Mouse (Mus musculus): ENCODE data around the gene 2610042L04Rik. TPM values are rescaled to one million over a fixed set of nuclear protein-coding genes. Genes with fewer than 3 reads are reported as not detected.
"Not testable (repeated sequence)": the region's sequence is repeated elsewhere in the genome, so short reads cannot be mapped to it uniquely, and the experiment has no call there.

2610042L04Rik gene
- polyA plus RNA-seq (2014; fragmentation: Nextera tagmentation; extraction: Ambion mirVana): 5.8 and 7.9 TPM in 2 replicates

DNA sequence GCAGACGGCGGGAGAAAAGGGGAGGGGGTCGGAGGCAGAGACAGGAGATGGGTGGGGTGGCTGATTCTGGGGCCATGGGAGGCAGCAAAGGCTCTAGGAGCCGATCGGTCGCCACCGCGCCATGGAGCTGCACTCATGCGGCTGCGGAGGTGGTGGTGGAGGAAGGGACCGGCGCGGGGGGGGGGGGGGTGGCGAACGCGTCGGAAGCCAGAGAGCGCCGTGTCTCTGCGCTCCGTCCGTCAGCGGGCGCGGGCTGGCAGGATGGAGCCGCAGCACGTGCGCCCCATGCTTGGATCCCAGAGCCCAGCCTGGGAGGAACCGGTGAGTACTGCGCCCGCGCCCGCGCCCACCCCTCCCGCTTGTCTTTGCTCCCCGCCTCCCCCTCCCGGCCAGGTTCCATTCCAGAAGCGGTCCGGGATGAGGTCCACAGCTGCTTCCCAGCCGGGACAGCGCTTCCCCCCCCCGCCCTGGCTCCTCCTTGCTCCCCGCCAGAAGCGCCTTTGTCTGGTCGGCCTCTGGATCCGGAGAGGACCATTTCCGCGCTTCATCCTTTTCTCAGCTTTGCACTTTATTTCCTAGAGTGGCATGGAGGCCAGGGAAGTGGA, at the start of gene 2610042L04Rik:
Gene 2610042L04Rik, plus strand, starts transcription at position 288 of the 605 bp plus-strand sequence.
- WGBS: 6% methylated on average over 14 of the region's 48 CpGs
- not testable (repeated sequence) for H3K27me3 ChIP-seq (ENCODE audit: control insufficient read depth, insufficient read depth, low read length); H3K4me1 ChIP-seq (replicated peaks; ENCODE audit: control insufficient read depth, insufficient read depth, low read length); ATAC-seq (ENCODE audit: low FRiP score); H3K9me3 ChIP-seq (ENCODE audit: control insufficient read depth, low read length); H3K36me3 ChIP-seq (replicated peaks; ENCODE audit: control insufficient read depth, insufficient read depth); H3K27ac ChIP-seq
- peak within 1 kb of the TSS; percentile 62 for H3K4me2 ChIP-seq (replicated peaks)
- DNase-seq (ENCODE audit: low spot score): peak; percentile 23
- H3K4me3 ChIP-seq (replicated peaks; ENCODE audit: low read length): peak within 1 kb of the TSS; percentile 43
- peak within 1 kb of the TSS; percentile 62 for H3K9ac ChIP-seq

DNA sequence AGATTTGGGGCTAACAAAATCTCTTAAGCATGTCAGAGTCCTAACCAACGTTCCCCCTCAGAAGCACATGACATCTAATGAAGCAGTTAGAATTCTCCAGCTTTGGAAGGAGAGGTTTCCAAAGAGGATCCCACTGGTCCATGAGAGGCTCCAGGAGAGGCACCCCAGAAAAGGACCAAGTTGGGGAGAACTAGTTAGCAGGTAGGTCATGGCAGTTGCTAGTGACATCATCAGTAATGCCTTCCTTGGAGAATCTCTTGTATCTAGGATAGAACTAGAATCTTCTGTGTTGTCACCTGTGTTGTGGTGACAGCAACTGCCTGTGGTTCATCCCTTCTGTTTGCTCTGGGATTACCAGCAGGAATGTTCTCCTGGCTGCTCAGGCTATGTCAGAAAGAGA, 17.6 kb upstream of the 2610042L04Rik start, which contains the start of gene Gm3149:
Gene Gm3149, plus strand, starts transcription at position 301 of the 400 bp plus-strand sequence.
- not testable (repeated sequence) for DNase-seq (ENCODE audit: low spot score); ATAC-seq (ENCODE audit: low FRiP score); H3K27me3 ChIP-seq (ENCODE audit: control insufficient read depth, insufficient read depth, low read length); H3K4me3 ChIP-seq (replicated peaks; ENCODE audit: low read length); H3K4me2 ChIP-seq (replicated peaks); H3K9ac ChIP-seq; H3K4me1 ChIP-seq (replicated peaks; ENCODE audit: control insufficient read depth, insufficient read depth, low read length); H3K36me3 ChIP-seq (replicated peaks; ENCODE audit: control insufficient read depth, insufficient read depth); H3K27ac ChIP-seq; H3K9me3 ChIP-seq (ENCODE audit: control insufficient read depth, low read length)
- WGBS: no CpG with 5 or more reads among the region's 1 CpGs

DNA sequence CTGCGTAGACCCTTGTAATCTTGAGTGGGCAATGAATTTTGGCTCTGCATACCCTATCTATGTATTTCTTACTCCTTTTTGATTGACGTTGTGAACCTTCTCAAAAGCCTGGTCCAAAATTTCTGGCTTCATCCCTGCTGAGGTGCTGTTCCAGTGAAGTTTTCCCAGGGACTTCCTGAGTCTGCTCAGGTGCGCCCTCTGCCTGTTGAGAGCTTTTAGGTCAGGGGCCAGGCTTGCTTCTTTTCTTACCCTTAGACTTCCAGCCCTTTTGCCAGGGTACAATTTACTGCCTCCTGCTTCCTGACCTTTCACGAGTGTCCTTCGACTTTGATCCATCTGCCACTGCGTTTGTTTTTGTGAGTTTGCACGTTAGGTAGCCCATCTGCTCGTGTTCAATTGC, 943 bp downstream of the 2610042L04Rik start:
- not testable (repeated sequence) for DNase-seq (ENCODE audit: low spot score); H3K4me3 ChIP-seq (replicated peaks; ENCODE audit: low read length); H3K9me3 ChIP-seq (ENCODE audit: control insufficient read depth, low read length); ATAC-seq (ENCODE audit: low FRiP score); H3K27ac ChIP-seq; H3K4me1 ChIP-seq (replicated peaks; ENCODE audit: control insufficient read depth, insufficient read depth, low read length); H3K9ac ChIP-seq; H3K27me3 ChIP-seq (ENCODE audit: control insufficient read depth, insufficient read depth, low read length); H3K36me3 ChIP-seq (replicated peaks; ENCODE audit: control insufficient read depth, insufficient read depth)
- H3K4me2 ChIP-seq (replicated peaks): peak overlapping the region; percentile 28; the same call in 1 of the 2 replicates
- 7% methylated on average over 6 of the region's 8 CpGs for WGBS

DNA sequence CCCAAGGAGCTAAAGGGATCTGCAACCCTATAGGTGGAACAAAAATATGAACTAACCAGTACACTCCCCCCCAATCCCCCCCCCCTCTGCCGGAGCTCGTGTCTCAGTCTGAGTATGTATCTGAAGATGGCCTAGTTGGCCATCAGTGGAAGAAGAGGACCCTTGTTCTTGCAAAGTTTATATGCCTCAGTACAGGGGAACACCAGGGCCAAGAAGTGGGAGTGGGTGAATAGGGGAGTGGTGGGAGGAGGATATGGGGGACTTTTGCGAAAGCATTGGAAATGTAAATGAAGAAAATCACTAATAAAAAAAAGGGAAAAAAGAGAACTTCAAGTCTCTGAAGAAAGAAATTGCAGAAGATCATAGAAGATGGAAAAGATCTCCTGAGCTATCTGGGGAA, 34.4 kb downstream of the 2610042L04Rik start:
- not testable (repeated sequence) for ATAC-seq (ENCODE audit: low FRiP score); DNase-seq (ENCODE audit: low spot score); H3K27ac ChIP-seq; H3K4me3 ChIP-seq (replicated peaks; ENCODE audit: low read length); H3K4me1 ChIP-seq (replicated peaks; ENCODE audit: control insufficient read depth, insufficient read depth, low read length); H3K4me2 ChIP-seq (replicated peaks); H3K9ac ChIP-seq; H3K36me3 ChIP-seq (replicated peaks; ENCODE audit: control insufficient read depth, insufficient read depth); H3K9me3 ChIP-seq (ENCODE audit: control insufficient read depth, low read length); H3K27me3 ChIP-seq (ENCODE audit: control insufficient read depth, insufficient read depth, low read length)
- 74% methylated on average over 3 of the region's 3 CpGs for WGBS

GRCm38 (mm10) chr14:4369691-4370090, 35.1 kb downstream of the 2610042L04Rik start:
- not testable (repeated sequence) for H3K27me3 ChIP-seq (ENCODE audit: control insufficient read depth, insufficient read depth, low read length); DNase-seq (ENCODE audit: low spot score); H3K4me3 ChIP-seq (replicated peaks; ENCODE audit: low read length); H3K4me2 ChIP-seq (replicated peaks); H3K4me1 ChIP-seq (replicated peaks; ENCODE audit: control insufficient read depth, insufficient read depth, low read length); H3K9ac ChIP-seq; H3K36me3 ChIP-seq (replicated peaks; ENCODE audit: control insufficient read depth, insufficient read depth); H3K9me3 ChIP-seq (ENCODE audit: control insufficient read depth, low read length); ATAC-seq (ENCODE audit: low FRiP score); H3K27ac ChIP-seq
- 86% methylated on average over 3 of the region's 3 CpGs for WGBS

- H3K9me3 ChIP-seq (ENCODE audit: control insufficient read depth, low read length); H3K4me1 ChIP-seq (replicated peaks; ENCODE audit: control insufficient read depth, insufficient read depth, low read length); H3K4me3 ChIP-seq (replicated peaks; ENCODE audit: low read length); ATAC-seq (ENCODE audit: low FRiP score); H3K27ac ChIP-seq; DNase-seq (ENCODE audit: low spot score); H3K36me3 ChIP-seq (replicated peaks; ENCODE audit: control insufficient read depth, insufficient read depth); H3K27me3 ChIP-seq (ENCODE audit: control insufficient read depth, insufficient read depth, low read length); H3K4me2 ChIP-seq (replicated peaks); H3K9ac ChIP-seq: not testable (repeated sequence)
Observed at GRCm38 (mm10) chr14:4377871-4378270, 43.3 kb downstream of the 2610042L04Rik start.

GRCm38 (mm10) chr14:4385606-4386005, 51.0 kb downstream of the 2610042L04Rik start:
- not testable (repeated sequence) for H3K4me3 ChIP-seq (replicated peaks; ENCODE audit: low read length); H3K36me3 ChIP-seq (replicated peaks; ENCODE audit: control insufficient read depth, insufficient read depth); H3K27ac ChIP-seq; H3K9me3 ChIP-seq (ENCODE audit: control insufficient read depth, low read length); DNase-seq (ENCODE audit: low spot score); ATAC-seq (ENCODE audit: low FRiP score); H3K9ac ChIP-seq; H3K4me2 ChIP-seq (replicated peaks); H3K27me3 ChIP-seq (ENCODE audit: control insufficient read depth, insufficient read depth, low read length); H3K4me1 ChIP-seq (replicated peaks; ENCODE audit: control insufficient read depth, insufficient read depth, low read length)

- H3K4me1 ChIP-seq (replicated peaks; ENCODE audit: control insufficient read depth, insufficient read depth, low read length); ATAC-seq (ENCODE audit: low FRiP score); H3K9me3 ChIP-seq (ENCODE audit: control insufficient read depth, low read length); H3K9ac ChIP-seq; H3K27ac ChIP-seq; H3K36me3 ChIP-seq (replicated peaks; ENCODE audit: control insufficient read depth, insufficient read depth); H3K27me3 ChIP-seq (ENCODE audit: control insufficient read depth, insufficient read depth, low read length); DNase-seq (ENCODE audit: low spot score); H3K4me2 ChIP-seq (replicated peaks); H3K4me3 ChIP-seq (replicated peaks; ENCODE audit: low read length): not testable (repeated sequence)
- 100% methylated on average over 4 of the region's 6 CpGs for WGBS
Observed at GRCm38 (mm10) chr14:4392841-4393530, 58.4 kb downstream of the 2610042L04Rik start.

DNA sequence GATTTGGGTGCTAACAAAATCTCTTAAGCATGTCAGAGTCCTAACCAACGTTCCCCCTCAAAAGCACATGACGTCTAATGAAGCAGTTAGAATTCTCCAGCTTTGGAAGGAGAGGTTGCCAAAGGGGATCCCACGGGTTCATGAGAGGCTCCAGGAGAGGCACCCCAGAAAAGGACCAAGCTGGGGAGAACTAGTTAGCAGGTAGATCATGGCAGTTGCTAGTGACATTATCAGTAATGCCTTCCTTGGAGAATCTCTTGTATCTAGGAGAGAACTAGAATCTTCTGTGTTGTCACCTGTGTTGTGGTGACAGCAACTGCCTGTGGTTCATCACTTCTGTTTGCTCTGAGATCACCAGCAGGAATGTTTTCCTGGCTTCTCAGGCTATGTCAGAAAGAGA, 62.7 kb downstream of the 2610042L04Rik start, which contains the start of gene Gm3159:
Gene Gm3159, plus strand, starts transcription at position 301 of the 400 bp plus-strand sequence.
- not testable (repeated sequence) for H3K4me1 ChIP-seq (replicated peaks; ENCODE audit: control insufficient read depth, insufficient read depth, low read length); DNase-seq (ENCODE audit: low spot score); H3K36me3 ChIP-seq (replicated peaks; ENCODE audit: control insufficient read depth, insufficient read depth); H3K9me3 ChIP-seq (ENCODE audit: control insufficient read depth, low read length); H3K4me3 ChIP-seq (replicated peaks; ENCODE audit: low read length); H3K27ac ChIP-seq; H3K27me3 ChIP-seq (ENCODE audit: control insufficient read depth, insufficient read depth, low read length); H3K9ac ChIP-seq; H3K4me2 ChIP-seq (replicated peaks); ATAC-seq (ENCODE audit: low FRiP score)
- WGBS: 88% methylated on average over 1 of the region's 3 CpGs
